Mouse (Mus musculus) naive thymus-derived CD4-positive, alpha-beta T cell, adult 2 months (primary cell): ENCODE measurements around the gene Lgals3.
A peak's percentile ranks its signal among the peaks of the same experiment; 100 is the strongest.

Experiments
- DNase-seq: peaks from one replicate; pipeline ENCODE4 v3.0.0-alpha.2; 2011; ENCODE audit warnings: low read depth

Lgals3 gene

GRCm38 (mm10) chr14:47432987-47433386 is 65.4 kb downstream of the Lgals3 start:
- DNase-seq, result peak; percentile 26
